Mouse (Mus musculus) brain, embryonic 14.5 days (tissue): Measurements from ENCODE around the gene Plxdc1. TPM values are rescaled to one million over a fixed set of nuclear protein-coding genes. Genes with fewer than 3 reads are reported as not detected.

ENCODE experiments used
- DNase-seq: peaks from one replicate; pipeline ENCODE4 v3.0.0-alpha.2; 2011; ENCODE audit warnings: low read depth
- CTCF ChIP-seq: fragments of 200-500 bp; IDR thresholded peaks from 2 replicates; pipeline ENCODE4 v1.5.1; 2012; ENCODE audit warnings: inconsistent platforms, mild to moderate bottlenecking, moderate library complexity, borderline replicate concordance; ENCODE audit not compliant: insufficient read depth, insufficient read length; ENCODE audit errors: extremely low read depth
- POLR2A ChIP-seq: fragments of 200-500 bp; IDR thresholded peaks from 2 replicates; pipeline ENCODE4 v1.6.1; 2012; ENCODE audit warnings: mild to moderate bottlenecking, inconsistent platforms, borderline replicate concordance; ENCODE audit not compliant: poor library complexity, insufficient read depth, insufficient read length, severe bottlenecking; ENCODE audit errors: extremely low read depth
- polyA plus RNA-seq: library from polyadenylated mRNA; depleted of rRNA; stranded (reverse); fragments of >200 nt; gene quantifications from 2 replicates; pipeline ENCODE4 v1.2.3, GENCODE M21; 2012

The Plxdc1 gene
- polyA plus RNA-seq, 1 experiment: 0.90 TPM

GRCm38 (mm10) chr11:97924217-97924616, 62.0 kb downstream of the Plxdc1 start:
- TF ChIP-seq POLR2A (no peak), CTCF (no peak)
- DNase-seq: peak; percentile 17

DNA sequence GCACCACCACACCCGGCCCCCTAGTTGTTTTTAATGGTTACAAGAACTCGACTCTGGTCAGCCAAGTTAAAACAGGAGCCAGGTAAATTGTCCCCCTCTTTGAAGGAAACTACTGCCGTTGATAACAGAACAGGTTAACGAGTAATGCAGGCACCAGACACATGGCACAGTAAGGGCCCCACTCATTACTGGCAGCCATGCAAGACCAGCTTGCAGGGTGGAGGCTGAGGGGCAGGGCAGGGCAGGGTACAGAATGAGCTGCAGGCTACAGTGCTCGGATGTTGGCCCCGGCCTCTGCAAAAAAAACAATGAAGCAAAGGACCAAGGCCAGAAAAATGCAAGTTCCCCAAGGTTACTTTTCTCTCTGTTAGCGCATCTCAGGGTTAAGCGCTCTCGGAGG, 62.6 kb downstream of the Plxdc1 start:
- TF ChIP-seq CTCF (no peak), POLR2A (no peak)
- no peak for DNase-seq

GRCm38 (mm10) chr11:97915974-97916503, 70.2 kb downstream of the Plxdc1 start:
- DNase-seq: no peak
- TF ChIP-seq CTCF (no peak), POLR2A (no peak)

- no peak for TF ChIP-seq CTCF
- TF ChIP-seq POLR2A: no peak
- no peak for DNase-seq
Measured at GRCm38 (mm10) chr11:97915471-97915870, 70.8 kb downstream of the Plxdc1 start.

- TF ChIP-seq CTCF (no peak), POLR2A (no peak)
- DNase-seq: no peak
Measured at GRCm38 (mm10) chr11:97913111-97913510, 73.1 kb downstream of the Plxdc1 start.

GRCm38 (mm10) chr11:97908634-97909348, 77.5 kb downstream of the Plxdc1 start:
- TF ChIP-seq CTCF (no peak), POLR2A (no peak)
- DNase-seq: no peak

GRCm38 (mm10) chr11:97907935-97908334, 78.3 kb downstream of the Plxdc1 start:
- TF ChIP-seq CTCF (no peak), POLR2A (no peak)
- DNase-seq: no peak

DNA sequence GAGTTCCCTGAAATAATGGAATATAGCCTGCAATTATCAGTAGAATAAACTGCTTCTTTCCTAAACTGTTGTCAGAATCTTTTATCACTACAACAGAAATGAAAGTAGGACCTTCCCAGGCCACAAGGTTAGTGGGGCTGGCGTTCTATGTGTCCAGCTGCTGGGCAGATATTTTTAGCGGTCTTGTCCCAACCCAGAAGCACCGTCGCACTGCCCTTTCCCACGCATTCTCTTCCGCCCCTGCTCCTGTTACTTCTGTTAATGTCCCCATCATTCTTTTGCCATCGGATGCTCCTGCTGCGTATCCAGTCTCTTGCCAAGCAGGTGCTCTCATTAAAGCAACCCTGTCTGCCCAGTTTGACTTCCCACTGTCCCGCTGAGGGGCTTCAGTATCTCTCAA, 79.3 kb downstream of the Plxdc1 start:
- DNase-seq: no peak
- TF ChIP-seq POLR2A (no peak), CTCF (no peak)

- TF ChIP-seq CTCF: no peak
- DNase-seq: no peak
Measured at GRCm38 (mm10) chr11:97905941-97906340, 80.3 kb downstream of the Plxdc1 start.

GRCm38 (mm10) chr11:97905540-97905939, 80.7 kb downstream of the Plxdc1 start:
- TF ChIP-seq CTCF: no peak
- TF ChIP-seq POLR2A: no peak
- DNase-seq: no peak

- DNase-seq: no peak
- TF ChIP-seq POLR2A (no peak), CTCF (no peak)
Measured at GRCm38 (mm10) chr11:97904801-97905200, 81.4 kb downstream of the Plxdc1 start.

- TF ChIP-seq POLR2A (no peak), CTCF (no peak)
Measured at GRCm38 (mm10) chr11:97901806-97902205, 84.4 kb downstream of the Plxdc1 start.

More at GRCm38 (mm10) chr11:97901806-97902205, 84.4 kb downstream of the Plxdc1 start:
- no peak for DNase-seq
